Mouse (Mus musculus): Measurements from ENCODE around the gene Prkag2. TPM values are rescaled to one million over a fixed set of nuclear protein-coding genes. Genes with fewer than 3 reads are reported as not detected.
A peak's percentile ranks its signal among the peaks of the same experiment; 100 is the strongest.

The Prkag2 gene
- polyA plus RNA-seq, 1 experiment from 2014 or later: 7.2 TPM

- H3K4me3 ChIP-seq: no peak overlapping the region
- no peaks in the 10 kb centered on the region for H3K36me3 ChIP-seq
- no peaks in the 10 kb centered on the region for H3K9me3 ChIP-seq (replicated peaks)
- ATAC-seq: no peak
- H3K4me1 ChIP-seq: no peaks in the 10 kb centered on the region; the same call in 1 of the 2 replicates
- H3K4me2 ChIP-seq: no peak overlapping the region
- no peak overlapping the region for H3K27ac ChIP-seq
- no peak overlapping the region for H3K9ac ChIP-seq
- H3K27me3 ChIP-seq (replicated peaks): peaks cover 54% of the 10 kb centered on the region
- 57% methylated on average over 16 of the region's 16 CpGs for WGBS (ENCODE audit: insufficient replicate concordance)
Observed at GRCm38 (mm10) chr5:24952842-24953741, 147.3 kb downstream of the Prkag2 start.

- Histone ChIP-seq H3K27me3 (replicated peaks) (peaks cover 63% of the 10 kb centered on the region), H3K27ac (no peak overlapping the region), H3K4me1 (no peaks in the 10 kb centered on the region; the same call in 1 of the 2 replicates), H3K9ac (no peak overlapping the region), H3K9me3 (replicated peaks) (no peaks in the 10 kb centered on the region), H3K4me3 (no peak overlapping the region), H3K36me3 (no peaks in the 10 kb centered on the region), H3K4me2 (no peak overlapping the region)
- WGBS (ENCODE audit: insufficient replicate concordance): 54% methylated on average over 6 of the region's 6 CpGs
- no peak for ATAC-seq
Observed at GRCm38 (mm10) chr5:24952212-24952611, 148.2 kb downstream of the Prkag2 start.

GRCm38 (mm10) chr5:24950891-24951574, 149.4 kb downstream of the Prkag2 start:
- Histone ChIP-seq H3K4me2 (no peak overlapping the region), H3K9ac (no peak overlapping the region), H3K4me1 (no peaks in the 10 kb centered on the region; the same call in 1 of the 2 replicates), H3K9me3 (replicated peaks) (no peaks in the 10 kb centered on the region), H3K36me3 (no peaks in the 10 kb centered on the region), H3K27me3 (replicated peaks) (peaks cover 72% of the 10 kb centered on the region), H3K27ac (no peak overlapping the region), H3K4me3 (no peak overlapping the region)
- ATAC-seq: no peak
- WGBS (ENCODE audit: insufficient replicate concordance): 68% methylated on average over 7 of the region's 7 CpGs

- 66% methylated on average over 6 of the region's 6 CpGs for WGBS (ENCODE audit: insufficient replicate concordance)
- no peaks in the 10 kb centered on the region for H3K36me3 ChIP-seq
- no peak overlapping the region for H3K27ac ChIP-seq
- H3K4me2 ChIP-seq: no peak overlapping the region
- ATAC-seq: no peak
- no peaks in the 10 kb centered on the region; the same call in 1 of the 2 replicates for H3K4me1 ChIP-seq
- peaks cover 67% of the 10 kb centered on the region for H3K27me3 ChIP-seq (replicated peaks)
- H3K4me3 ChIP-seq: no peak overlapping the region
- no peak overlapping the region for H3K9ac ChIP-seq
- H3K9me3 ChIP-seq (replicated peaks): no peaks in the 10 kb centered on the region
Observed at GRCm38 (mm10) chr5:24950039-24950438, 150.4 kb downstream of the Prkag2 start.

- Histone ChIP-seq H3K27me3 (replicated peaks) (peaks cover 24% of the 10 kb centered on the region), H3K36me3 (no peaks in the 10 kb centered on the region), H3K4me1 (peaks cover 10% of the 10 kb centered on the region), H3K27ac (no peak overlapping the region), H3K9ac (no peak overlapping the region), H3K4me3 (no peak overlapping the region), H3K4me2 (no peak overlapping the region), H3K9me3 (replicated peaks) (peaks cover 8% of the 10 kb centered on the region)
- no peak for ATAC-seq
- 64% methylated on average over 5 of the region's 5 CpGs for WGBS (ENCODE audit: insufficient replicate concordance)
Observed at GRCm38 (mm10) chr5:24938046-24938822, 162.2 kb downstream of the Prkag2 start.

GRCm38 (mm10) chr5:24936451-24936850, 164.0 kb downstream of the Prkag2 start:
- Histone ChIP-seq H3K27ac (no peak overlapping the region), H3K4me3 (no peak overlapping the region), H3K4me2 (peak overlapping the region; percentile 11; the same call in 1 of the 2 replicates), H3K27me3 (replicated peaks) (peaks cover 24% of the 10 kb centered on the region; the same call in 1 of the 2 replicates), H3K9ac (no peak overlapping the region), H3K36me3 (no peaks in the 10 kb centered on the region), H3K9me3 (replicated peaks) (peaks cover 9% of the 10 kb centered on the region), H3K4me1 (peaks cover 16% of the 10 kb centered on the region)
- 15% methylated on average over 8 of the region's 8 CpGs for WGBS (ENCODE audit: insufficient replicate concordance)
- ATAC-seq: no peak

GRCm38 (mm10) chr5:24935446-24935845, 165.0 kb downstream of the Prkag2 start:
- Histone ChIP-seq H3K36me3 (no peaks in the 10 kb centered on the region), H3K27me3 (replicated peaks) (peaks cover 27% of the 10 kb centered on the region; the same call in 1 of the 2 replicates), H3K4me2 (no peak overlapping the region), H3K4me3 (no peak overlapping the region), H3K9me3 (replicated peaks) (peaks cover 9% of the 10 kb centered on the region), H3K4me1 (peaks cover 24% of the 10 kb centered on the region), H3K9ac (no peak overlapping the region), H3K27ac (no peak overlapping the region)
- ATAC-seq: no peak
- 86% methylated on average over 10 of the region's 10 CpGs for WGBS (ENCODE audit: insufficient replicate concordance)

GRCm38 (mm10) chr5:24933760-24934159, 166.7 kb downstream of the Prkag2 start:
- Histone ChIP-seq H3K4me1 (peaks cover 40% of the 10 kb centered on the region), H3K27me3 (replicated peaks) (peaks cover 17% of the 10 kb centered on the region; the same call in 1 of the 2 replicates), H3K27ac (no peak overlapping the region), H3K4me2 (no peak overlapping the region), H3K36me3 (no peaks in the 10 kb centered on the region), H3K9ac (no peak overlapping the region), H3K9me3 (replicated peaks) (peaks cover 9% of the 10 kb centered on the region), H3K4me3 (no peak overlapping the region)
- no peak for ATAC-seq
- WGBS (ENCODE audit: insufficient replicate concordance): 89% methylated on average over 1 of the region's 1 CpGs

GRCm38 (mm10) chr5:24931578-24932185, 168.8 kb downstream of the Prkag2 start:
- H3K4me2 ChIP-seq: no peak overlapping the region
- no peak overlapping the region for H3K4me3 ChIP-seq
- H3K27me3 ChIP-seq (replicated peaks): 0 out of 2 replicates have a peak, but pooled peaks cover 8% of the 10 kb centered on the region
- H3K27ac ChIP-seq: no peak overlapping the region
- H3K9me3 ChIP-seq (replicated peaks): peaks cover 9% of the 10 kb centered on the region
- no peak overlapping the region for H3K9ac ChIP-seq
- ATAC-seq: no peak
- H3K36me3 ChIP-seq: no peaks in the 10 kb centered on the region
- WGBS (ENCODE audit: insufficient replicate concordance): 73% methylated on average over 10 of the region's 10 CpGs
- peaks cover 58% of the 10 kb centered on the region for H3K4me1 ChIP-seq

- peaks cover 58% of the 10 kb centered on the region for H3K4me1 ChIP-seq
- H3K9me3 ChIP-seq (replicated peaks): peaks cover 9% of the 10 kb centered on the region
- no peak overlapping the region for H3K27ac ChIP-seq
- H3K27me3 ChIP-seq (replicated peaks): 0 out of 2 replicates have a peak, but pooled peaks cover 8% of the 10 kb centered on the region
- no peak overlapping the region for H3K4me2 ChIP-seq
- no peak overlapping the region for H3K4me3 ChIP-seq
- H3K9ac ChIP-seq: no peak overlapping the region
- 72% methylated on average over 8 of the region's 8 CpGs for WGBS (ENCODE audit: insufficient replicate concordance)
- ATAC-seq: no peak
- H3K36me3 ChIP-seq: no peaks in the 10 kb centered on the region
Observed at GRCm38 (mm10) chr5:24930831-24931577, 169.4 kb downstream of the Prkag2 start.

GRCm38 (mm10) chr5:24928816-24929215, 171.6 kb downstream of the Prkag2 start:
- ATAC-seq: no peak
- peaks cover 6% of the 10 kb centered on the region for H3K9me3 ChIP-seq (replicated peaks)
- H3K4me1 ChIP-seq: peaks cover 62% of the 10 kb centered on the region
- 77% methylated on average over 4 of the region's 4 CpGs for WGBS (ENCODE audit: insufficient replicate concordance)
- H3K36me3 ChIP-seq: no peaks in the 10 kb centered on the region
- 0 out of 2 replicates have a peak, but pooled peaks cover 4% of the 10 kb centered on the region for H3K27me3 ChIP-seq (replicated peaks)
- H3K4me2 ChIP-seq: no peak overlapping the region
- H3K4me3 ChIP-seq: no peak overlapping the region
- H3K9ac ChIP-seq: no peak overlapping the region
- H3K27ac ChIP-seq: no peak overlapping the region
